Mouse (Mus musculus) layer of hippocampus, postnatal 10 days (tissue): ENCODE measurements around the gene Smc1a. TPM values are rescaled to one million over a fixed set of nuclear protein-coding genes. Genes with fewer than 3 reads are reported as not detected.

Source experiments
- total RNA-seq, 2 experiments: library from RNA; stranded (reverse); gene quantifications; 2 replicates each; pipeline ENCODE4 v1.2.3; 2021

Gene Smc1a
- total RNA-seq, 2 experiments from 2014 or later, result 50.9 to 57.2 TPM

Other genes with a start within 250 kb of the Smc1a start
- 100 to 1,000 TPM; 256 to 344 TPM for gene Huwe1, start 215.6 kb upstream of the Smc1a start, total RNA-seq
- 10 to 100 TPM; 42.3 to 51.7 TPM for gene Hsd17b10, start 14.6 kb upstream of the Smc1a start, total RNA-seq
- under 1 TPM in 1 of 2 experiments, not detected in 1; 0.23 TPM for gene Ribc1, start 133 bp upstream of the Smc1a start, total RNA-seq
- gene Iqsec2, start 127.8 kb downstream of the Smc1a start, total RNA-seq, result 100 to 1,000 TPM; 107 TPM
- gene Kdm5c, start 216.6 kb downstream of the Smc1a start, total RNA-seq, result 10 to 100 TPM; 55.2 to 73.3 TPM